Mouse (Mus musculus) liver, adult 2 months (tissue): ENCODE measurements around the gene Ctdsp2.

ENCODE experiments used
- CTCF ChIP-seq: fragments of 200-500 bp; IDR thresholded peaks from 2 replicates; pipeline ENCODE4 v1.5.1; 2011; ENCODE audit warnings: low read depth, low read length, control low read depth
- POLR2A ChIP-seq: fragments of 200-500 bp; IDR thresholded peaks from 2 replicates; pipeline ENCODE4 v1.6.1; 2011; ENCODE audit warnings: low read length, control low read depth; ENCODE audit not compliant: insufficient read depth; ENCODE audit errors: extremely low read depth

DNA sequence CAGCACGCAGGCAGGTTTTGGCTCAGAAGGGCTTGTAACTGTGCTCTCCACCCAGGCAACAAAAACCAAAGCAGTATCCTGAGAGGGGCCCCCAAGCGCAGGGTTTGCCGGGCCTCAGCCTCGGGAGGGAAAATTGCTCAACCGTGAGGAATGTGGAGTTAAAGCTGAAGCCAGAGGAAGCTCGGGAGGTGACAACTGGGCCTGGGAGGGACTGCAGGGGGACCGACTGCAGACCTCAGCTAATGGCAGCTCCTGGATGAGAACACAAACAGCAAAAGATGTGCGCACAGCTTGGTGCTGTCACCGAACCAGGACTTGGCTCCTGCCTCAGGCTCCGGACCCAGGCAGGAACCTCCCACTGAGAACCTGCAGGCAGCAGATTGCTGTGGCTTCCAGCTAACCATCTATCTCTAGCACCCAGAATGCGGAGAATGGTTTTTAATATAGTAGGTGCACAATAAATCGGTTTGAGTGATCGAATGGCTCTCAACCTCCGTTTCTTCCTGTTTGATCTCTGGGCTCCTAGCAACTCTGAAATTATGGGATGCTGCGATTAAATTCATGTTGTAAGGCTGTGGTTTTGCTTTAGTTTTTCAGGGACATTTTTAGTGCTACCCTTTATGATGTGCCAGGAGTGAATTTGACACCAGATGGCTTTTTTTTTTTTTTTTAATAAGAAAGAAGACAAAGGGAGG, 16.1 kb upstream of the Ctdsp2 start:
- TF ChIP-seq POLR2A (no peak), CTCF (no peak)
